Mouse (Mus musculus): ENCODE data around the gene Fgfbp3.

DNA sequence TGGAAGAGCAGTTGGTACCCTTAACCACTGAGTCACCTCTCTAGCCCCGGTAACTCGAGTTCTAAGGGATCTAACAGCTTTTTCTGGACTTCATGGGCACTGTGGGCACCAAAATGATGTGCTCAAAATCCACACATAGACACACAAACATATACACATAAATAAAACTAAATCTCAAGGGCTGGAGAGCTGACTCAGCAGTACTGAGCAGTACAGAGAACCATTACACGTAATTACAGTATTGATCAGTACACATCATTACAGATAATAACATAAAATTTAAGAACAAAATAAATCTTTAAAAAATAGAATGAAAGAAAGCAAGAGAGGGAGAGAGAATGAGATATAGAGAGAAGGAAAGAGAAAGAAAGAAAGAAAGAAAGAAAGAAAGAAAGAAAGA lies 10.3 kb downstream of the Fgfbp3 start:
- TF ChIP-seq CTCF (IDR thresholded peaks at IDR 0.05; ENCODE audit: low read depth), result no peak
- TF ChIP-seq EP300 (IDR thresholded peaks at IDR 0.05; ENCODE audit: low read depth), result no peak
